Mouse (Mus musculus) spleen, embryonic (tissue): ENCODE results near the gene Tmem266.

Experiments used
- CTCF ChIA-PET: fragments of 350-600 bp; sonication (Branson Sonifier 250); formaldehyde crosslinking; loops from one replicate; lab custom pipeline; 2022; lab: Charles Lee

The Tmem266 gene

DNA sequence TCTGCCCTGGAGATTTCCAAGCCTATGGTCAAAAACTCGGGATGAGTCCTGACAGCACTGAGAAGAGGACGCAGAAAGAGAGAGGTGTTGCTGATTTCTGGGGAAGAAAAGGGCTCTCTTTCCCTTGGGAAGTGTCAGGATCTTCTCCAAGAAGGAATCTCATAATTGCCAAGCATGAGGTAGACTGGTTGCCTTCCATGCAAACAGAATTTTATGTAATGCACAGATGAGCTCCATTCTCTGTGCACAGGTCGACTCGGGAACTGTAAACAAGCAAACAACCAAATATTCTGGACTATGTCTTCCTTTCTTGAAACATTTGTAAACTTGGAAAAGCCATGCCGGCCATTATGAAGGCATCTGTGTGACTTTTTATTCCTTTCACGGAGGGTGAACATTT lies 2.7 kb downstream of the Tmem266 start:
- CTCF ChIA-PET = interaction anchor here (0.7 kb wide), 1 partner anchor 1115 kb away, joined by 7 read pairs; no protein-coding TSS in a partner anchor

DNA sequence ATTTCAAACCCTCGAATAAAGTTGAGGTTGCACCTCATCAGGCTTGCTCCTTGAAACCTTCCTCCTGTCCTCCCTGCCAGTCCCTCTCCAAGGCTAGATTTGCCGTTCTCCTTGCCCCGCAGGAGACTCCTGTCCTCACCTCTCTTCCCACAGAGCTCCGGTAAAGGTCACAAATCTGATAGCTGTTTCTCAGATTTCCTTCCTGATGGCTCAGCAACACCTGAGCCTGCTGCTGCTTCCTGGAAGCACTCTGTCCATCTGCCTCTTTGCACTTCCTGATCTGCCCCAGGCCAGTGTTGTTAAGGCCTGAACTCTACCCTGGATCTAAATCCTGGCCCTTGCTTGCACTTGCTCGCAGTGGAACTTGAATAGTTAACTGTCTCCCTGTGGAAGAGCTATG lies 5.8 kb downstream of the Tmem266 start:
- CTCF ChIA-PET = no interaction called here

DNA sequence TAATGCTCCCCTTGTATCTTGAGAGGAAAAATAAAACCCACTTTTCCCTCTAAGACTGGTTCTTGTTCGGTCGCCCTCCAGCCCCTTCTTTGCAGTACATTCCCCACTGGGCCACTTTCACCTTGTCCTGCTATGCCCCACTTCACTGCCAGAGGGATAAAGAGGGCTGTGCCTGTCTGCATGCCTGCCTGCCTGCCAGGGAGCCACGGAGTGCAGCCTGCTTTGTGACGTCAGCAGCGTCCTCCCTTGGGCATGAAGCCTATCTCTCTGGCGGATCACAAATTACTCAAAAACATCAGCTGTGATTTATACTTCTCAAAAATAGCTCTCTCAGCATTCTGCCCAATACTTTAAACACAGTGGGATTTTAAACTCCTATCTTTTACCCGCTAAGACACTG lies 6.2 kb downstream of the Tmem266 start:
- CTCF ChIA-PET = no interaction called here

DNA sequence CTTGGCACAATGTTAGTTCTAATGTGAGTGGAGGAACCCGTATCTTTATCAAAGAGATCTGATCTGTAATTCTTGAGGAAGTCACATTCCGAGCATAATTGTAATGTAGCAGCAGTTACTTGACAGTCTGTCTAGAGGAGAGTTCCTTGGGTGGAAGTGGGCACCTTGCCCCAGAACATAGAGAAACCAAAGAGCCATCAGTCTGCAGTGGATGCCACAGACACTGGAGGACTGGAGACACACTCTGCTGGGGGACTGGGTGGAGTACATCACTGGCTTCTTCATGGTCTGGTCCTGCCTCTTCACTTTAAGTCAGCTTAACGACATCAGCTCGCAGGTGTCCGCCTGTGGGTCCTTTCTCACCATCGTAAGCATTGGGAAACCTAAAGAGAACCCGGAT lies 17.5 kb downstream of the Tmem266 start:
- CTCF ChIA-PET = no interaction called here

DNA sequence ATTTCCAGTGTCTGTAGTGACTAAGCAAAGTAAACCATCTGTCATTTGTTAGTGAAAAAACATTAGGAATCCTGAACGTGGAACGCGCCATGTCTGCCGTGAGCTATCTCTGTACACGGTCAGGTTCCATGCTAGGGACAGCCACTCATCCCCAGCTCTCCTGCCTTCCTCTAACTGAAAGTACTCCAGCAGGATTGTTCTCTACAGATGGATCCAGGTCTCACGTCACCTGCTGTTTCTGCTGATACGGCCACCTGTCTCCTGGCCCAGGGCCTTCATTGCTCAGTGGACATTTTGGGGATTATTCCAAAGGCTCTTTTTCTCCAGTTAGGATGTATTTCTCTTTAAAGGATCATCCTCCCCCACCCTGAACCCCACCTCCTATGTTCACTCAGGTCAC lies 18.6 kb downstream of the Tmem266 start:
- CTCF ChIA-PET = no interaction called here

DNA sequence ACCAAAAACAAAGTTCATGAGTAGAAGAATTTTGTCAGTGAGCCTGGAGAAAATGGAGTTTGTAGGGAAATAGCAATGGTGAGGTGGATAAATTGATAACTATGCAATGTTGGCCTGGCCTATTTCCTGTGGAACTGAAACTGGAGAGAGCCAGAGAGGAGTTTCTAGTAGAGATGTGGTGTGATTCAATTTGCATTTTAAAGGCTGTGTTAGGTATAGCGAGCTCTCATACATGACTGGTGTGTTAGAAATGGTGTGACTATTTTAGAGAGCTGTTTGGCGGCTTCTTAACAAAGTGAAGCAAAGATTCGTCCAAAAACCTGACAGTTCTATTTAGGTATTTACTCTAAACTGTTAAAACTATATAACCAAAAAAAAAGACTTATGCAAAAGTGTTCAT lies 22.0 kb downstream of the Tmem266 start:
- CTCF ChIA-PET = interaction anchor here (0.7 kb wide), 1 partner anchor 386 kb away, joined by 17 read pairs; no protein-coding TSS in a partner anchor

DNA sequence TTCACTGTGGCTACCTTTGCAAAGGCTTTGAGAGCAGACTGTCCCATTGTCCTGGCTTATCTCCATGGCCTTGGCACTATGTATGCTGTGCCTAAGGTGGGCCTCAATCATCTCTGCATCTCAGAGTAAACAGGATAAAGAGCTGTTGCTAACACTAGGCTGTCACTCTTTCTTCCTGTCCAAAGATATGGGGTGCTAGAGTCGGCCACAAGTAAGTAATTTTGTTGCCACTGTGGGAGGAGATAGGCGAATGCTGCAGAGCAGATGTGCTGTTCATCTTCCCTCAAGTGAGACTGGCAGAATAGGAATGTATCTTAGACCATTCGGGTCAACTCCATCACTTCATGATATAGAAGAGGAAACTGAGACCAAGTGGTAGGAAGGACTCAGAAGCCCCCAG lies 28.0 kb downstream of the Tmem266 start:
- CTCF ChIA-PET = no interaction called here

DNA sequence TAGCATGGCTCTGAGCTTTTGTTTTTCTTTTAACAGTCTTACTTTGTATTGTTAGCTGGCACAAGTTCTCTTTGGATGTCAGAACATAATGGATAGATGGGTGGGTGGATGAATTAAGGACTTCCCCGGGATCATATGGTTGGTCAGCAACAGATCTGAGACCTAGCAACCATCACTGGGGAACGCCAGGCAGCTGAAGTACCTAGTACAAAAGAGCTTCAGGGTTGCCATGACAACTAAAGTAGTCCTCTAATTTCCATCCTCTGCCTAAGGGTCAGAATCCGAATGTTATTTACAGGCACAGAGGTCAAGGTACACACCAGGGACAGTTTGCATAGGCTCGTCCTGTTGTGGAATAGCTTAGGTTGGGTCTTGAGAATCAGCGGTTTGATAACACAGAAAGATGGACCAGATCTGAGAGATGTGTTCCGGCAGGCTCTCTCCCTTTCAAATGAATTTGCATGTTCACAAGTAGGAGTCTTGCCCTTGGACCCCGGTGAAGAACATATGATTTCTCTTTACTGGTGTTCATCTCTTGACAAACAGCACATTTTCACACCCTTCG lies 28.6 kb downstream of the Tmem266 start:
- CTCF ChIA-PET = no interaction called here

DNA sequence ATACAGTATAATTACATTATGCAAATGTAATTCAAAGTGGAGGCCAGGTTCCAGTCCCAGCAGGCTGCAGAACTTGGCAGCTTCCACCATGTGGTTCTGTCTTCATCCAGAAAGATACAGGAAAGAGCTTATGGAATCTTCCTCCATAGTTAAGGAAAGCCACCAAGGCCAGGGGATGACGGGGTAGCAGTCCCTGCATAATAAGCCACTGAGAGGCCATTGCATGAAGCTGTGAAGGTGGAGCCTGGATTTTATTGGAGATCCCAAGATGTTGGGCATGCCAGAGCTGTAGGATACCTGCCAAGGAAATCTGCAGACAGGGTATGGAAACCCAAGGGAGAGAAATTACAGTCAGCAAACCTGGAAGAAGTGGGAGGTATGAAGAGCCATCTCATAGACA lies 30.5 kb downstream of the Tmem266 start:
- CTCF ChIA-PET = no interaction called here

DNA sequence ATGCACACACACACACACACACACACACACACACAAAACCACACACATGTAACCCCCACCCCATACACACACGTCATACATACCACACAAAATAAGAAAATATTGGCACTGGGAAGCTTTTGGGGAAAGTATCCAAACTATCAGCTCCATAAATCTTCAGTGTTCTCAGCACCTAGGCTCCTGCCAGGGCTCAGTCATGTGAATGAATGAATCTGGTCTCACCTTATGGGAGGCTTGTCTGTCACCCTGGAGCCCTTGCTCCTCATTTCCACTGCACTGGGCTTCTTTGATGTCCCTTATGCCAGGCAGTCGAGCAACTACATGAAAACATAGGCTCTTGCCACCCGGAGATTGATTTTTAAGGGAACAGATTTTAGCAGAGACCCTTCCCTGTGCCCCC lies 33.7 kb downstream of the Tmem266 start:
- CTCF ChIA-PET = no interaction called here

DNA sequence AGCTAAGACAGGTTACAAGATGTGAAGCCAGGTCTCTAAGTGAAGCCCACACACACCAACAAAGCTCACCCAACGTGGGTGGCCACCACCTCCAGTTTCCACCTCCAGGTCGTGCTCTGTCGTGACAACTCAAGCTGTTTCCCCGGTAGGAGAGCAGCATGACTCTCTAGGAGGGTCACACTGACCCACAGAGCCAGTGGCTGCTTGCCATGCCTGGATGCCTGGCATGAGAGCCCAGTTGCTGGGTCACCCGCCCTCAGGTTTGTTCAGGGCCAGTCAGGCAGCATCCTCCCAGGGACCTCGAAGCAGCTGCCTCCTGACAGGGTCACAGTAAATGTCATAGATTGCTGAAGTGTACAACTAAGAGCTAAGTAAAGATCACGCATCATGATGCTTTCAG lies 34.1 kb downstream of the Tmem266 start:
- CTCF ChIA-PET = no interaction called here

DNA sequence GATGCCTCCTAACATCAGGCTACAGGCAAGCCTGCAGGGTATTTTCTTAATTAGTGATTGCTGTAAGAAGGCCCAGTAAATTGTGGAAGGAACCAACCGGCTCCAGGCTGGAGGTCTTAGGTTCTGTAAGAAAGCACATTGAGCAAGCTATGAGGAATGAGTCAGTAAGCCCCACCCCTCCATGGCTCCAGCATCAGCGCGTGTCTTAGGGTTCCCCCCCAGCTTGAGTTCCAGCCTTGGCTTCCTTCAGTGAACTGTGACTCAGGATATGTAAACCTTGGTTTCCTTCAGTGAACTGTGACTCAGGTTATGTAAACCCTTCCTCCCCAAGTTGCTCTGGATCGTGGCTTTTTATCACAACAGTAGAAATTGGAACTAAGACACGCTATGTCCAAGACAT lies 35.3 kb downstream of the Tmem266 start:
- CTCF ChIA-PET = no interaction called here

DNA sequence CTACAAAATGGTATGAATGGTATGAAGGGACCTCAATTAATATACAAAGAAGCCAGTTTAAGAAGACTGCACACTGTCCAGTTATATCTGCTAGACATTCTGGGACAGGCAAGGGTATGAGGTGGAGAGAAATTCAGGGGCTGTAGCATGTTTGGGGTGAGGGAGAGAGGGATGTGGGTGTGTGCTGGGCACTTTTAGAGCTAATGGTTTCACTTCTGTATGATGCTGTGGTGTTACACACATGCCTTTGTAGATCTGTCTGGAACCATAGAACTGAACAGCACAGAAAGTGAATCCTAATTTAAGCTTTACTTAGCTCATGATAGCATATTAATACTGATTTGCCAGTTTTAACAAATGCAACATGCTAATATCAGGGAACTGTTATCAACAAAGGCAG lies 37.0 kb downstream of the Tmem266 start:
- CTCF ChIA-PET = interaction anchor here (0.6 kb wide), 1 partner anchor 292 kb away, joined by 4 read pairs; no protein-coding TSS in a partner anchor

DNA sequence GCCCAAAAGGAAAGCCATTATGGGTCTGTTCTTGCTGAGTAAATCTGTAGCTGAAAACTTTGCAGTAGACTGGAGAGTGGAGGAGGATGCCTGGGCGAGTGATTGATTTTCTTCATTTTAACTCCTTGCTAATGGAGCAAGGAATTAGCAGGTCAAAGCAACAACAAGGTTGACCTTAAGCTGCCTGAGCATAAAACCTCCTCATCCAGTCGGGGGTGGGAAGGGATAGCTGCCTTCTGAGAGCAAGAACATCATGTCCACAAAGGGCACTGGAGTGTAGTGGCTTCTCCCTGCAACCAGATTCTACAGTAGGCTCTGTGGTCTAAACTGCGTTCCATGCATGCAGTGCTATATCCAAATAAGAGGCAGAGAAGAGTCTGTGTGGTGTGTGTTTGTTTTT lies 41.3 kb downstream of the Tmem266 start:
- CTCF ChIA-PET = no interaction called here

DNA sequence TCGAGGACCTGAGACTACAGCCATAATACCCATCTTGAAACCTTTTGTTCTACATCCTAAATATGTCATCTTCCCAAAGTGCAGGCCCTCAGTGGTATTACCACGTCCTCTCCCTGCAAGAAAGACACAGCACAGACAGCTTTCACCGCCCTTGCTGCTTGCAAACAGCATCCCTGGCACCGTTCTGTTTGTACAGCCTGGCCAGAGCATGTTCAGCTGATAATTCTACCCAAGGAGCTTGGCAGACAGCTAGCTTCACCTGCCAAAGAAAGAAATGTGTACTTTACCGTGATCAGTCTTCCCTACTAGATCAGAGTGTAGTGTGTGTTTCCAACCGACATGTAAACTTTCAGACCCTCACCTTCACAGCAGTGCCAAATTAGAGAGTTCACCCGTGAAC lies 45.2 kb downstream of the Tmem266 start:
- CTCF ChIA-PET = no interaction called here

DNA sequence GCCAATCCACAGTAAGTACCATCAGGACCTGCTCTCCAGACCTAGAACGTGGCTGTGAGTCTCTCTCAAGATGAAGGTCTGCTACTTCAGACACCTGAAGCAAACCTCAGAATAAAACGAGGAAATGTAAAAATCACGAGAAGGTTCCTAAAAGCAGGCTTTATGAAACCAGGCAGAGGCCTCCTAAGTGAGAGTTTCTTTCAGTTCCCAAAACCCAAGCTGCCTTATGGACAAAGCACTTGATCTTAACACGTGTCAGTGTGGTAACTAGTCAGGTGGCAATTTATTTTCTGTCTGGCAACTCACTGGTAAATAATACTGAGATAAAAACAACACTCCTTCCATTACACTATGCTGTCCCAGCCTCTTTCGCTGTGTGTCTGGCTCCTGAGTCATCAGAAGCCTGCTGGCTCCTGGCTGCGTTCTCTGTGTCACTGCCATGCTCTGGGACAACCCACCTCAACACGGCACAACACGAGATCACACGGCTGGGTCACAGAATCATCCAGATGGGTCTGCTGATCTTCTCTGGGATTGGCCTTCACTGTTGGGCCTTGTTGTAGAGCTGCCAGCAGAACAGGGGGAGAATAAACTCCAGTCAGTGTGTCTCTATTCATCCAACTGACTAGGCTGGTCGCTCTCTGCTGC lies 51.0 kb downstream of the Tmem266 start:
- CTCF ChIA-PET = interaction anchor here (1.3 kb wide), 1 partner anchor 50 kb away, joined by 3 read pairs; no protein-coding TSS in a partner anchor

DNA sequence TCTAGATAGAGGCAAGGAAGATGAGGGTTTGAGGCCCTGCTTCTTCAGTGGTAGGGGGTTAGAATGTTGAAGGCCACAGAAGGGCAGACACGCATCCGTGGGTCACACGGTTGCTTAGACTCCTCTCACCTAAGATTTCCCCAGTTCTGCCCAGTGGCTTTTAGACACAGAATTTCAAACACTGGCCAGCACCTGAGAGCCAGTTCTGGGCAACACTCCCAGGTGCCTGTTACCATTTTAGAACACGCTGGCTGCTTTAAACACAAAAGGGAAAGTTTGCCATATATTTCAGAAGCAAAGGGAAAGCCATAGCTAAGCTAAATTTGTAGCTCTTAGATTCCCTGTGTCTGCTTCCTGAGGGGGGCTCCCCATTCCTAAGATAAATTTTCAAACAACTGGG lies 54.7 kb downstream of the Tmem266 start:
- CTCF ChIA-PET = no interaction called here

DNA sequence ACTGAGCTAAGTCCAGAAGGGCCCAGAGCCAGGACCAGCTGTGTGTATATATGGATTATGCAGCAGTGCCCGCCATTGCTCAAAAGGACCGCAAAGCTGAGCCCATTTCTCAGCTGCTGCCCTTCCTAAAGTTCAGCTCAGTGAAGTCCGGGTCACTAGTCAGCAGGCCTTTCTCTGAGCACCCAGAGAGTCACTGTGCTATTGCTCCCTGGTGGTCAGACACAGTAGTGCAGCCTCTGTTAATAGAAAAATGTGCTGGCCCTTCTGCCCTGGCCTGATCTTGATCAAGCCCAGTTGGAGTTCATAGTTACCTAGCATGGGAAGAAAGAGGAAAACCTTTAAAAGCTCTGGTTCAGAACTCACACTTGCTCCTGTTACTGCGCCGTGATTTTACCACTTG lies 55.7 kb downstream of the Tmem266 start:
- CTCF ChIA-PET = no interaction called here

DNA sequence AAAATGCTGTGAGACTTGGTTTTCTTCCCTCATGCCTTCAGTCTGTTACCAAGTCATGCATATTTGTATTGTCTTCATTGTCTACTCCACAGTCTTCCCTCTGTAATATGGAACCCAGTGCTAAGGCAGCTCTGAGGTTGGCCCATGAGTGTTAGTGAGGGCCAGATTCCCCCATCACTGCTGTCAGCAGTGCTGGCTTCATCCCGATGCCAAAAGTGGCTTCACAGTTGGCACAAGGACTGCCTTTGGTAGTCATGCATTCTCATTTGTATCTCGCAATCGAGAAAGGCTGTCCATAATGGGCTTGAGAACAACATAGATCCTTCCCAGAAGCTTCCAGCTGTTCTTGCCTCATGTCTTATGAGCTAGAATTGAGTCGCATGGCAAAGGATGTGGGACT lies 59.4 kb downstream of the Tmem266 start:
- CTCF ChIA-PET = no interaction called here

DNA sequence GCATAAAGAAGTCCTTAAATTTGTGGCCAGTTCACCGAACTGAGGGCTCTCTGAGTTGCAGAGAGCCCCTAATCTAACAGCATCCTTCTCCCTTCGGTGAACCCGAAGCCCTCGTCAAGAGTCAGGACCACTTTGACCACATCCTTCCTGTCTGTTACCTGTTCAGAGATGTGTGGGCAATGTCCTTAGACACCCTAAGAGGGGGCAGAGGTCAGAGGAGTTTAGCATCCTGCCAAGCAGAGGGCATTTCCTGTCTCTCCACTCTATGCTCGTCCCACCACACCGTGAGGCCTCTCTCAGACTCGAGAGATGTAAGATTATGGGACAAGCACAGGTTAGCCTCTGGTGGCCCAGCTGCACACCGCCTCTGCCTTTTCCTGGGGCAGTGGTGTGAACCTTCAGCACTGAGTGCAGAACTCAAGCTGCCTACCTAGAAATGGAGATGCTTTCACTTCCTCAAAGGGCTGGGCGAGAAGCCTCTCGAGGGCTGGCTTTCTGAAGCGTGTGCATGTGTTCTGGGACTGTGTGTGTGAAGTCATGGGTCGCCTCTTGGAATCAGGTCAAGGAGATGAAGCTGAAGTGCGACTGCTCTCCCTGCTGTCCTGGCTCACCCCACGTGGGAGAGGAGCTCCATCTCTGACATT lies 61.3 kb downstream of the Tmem266 start:
- CTCF ChIA-PET = no interaction called here

DNA sequence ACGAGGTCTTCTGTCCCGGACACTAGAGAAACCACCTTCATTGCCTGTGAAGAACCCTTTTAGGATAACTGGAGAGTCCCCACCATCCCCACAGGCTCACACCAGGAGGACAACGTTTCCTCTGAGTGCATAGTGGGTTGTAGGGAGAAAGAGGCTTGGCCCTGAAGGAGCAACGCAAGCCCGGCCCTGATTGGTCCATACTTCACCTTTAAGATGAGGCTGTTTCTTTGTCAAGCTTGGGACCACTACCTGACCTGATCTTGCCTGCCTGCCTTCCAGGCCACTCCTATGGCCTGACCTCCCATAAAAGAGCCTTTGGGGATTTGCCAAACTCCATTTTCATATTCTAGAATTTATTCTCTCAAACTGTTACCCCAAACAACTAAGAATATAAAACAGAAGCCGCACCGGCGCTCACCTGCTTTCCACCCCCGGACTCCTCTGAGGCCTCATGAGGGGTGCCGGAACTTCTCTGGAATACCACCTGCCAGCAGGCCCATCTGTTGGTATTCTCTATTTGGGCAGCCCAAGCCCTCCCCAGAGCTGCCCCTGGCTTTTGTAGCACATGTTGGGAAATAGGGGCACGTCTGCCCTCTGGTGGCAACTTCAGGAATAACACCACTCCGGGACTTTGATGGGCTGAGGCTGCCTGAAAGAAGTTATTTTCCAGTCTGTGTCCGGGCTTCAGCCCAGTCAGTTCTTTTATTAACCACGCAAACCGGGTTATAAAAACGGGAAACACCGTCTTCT lies 65.4 kb downstream of the Tmem266 start:
- CTCF ChIA-PET = interaction anchor here (0.7 kb wide), 1 partner anchor 477 kb away, joined by 6 read pairs; no protein-coding TSS in a partner anchor

DNA sequence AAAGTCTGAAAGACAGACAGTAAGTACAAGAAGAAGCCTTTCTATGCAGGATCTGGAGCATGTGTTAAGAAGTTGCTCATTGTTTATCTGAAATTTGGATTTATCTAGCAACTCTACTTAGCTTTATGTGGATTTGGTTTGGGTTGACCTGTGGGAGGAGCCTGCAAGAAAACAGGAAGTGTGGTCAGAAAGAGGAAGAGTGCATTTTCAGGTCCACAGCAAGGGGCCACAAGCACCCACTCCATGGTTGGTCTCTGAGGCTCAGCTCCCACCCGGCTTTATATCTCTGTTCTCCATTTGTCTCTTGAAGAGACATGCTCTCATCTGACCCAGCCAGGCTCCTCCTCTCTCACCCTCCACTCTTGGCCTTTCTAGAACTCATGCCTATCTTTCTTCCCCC lies 68.9 kb downstream of the Tmem266 start:
- CTCF ChIA-PET = no interaction called here
